Mouse (Mus musculus): Measurements from ENCODE around the gene Trem1.

GRCm38 (mm10) chr17:48213511-48213910, 19.1 kb upstream of the Trem1 start:
- no peak for TF ChIP-seq CTCF (IDR thresholded peaks at IDR 0.05; ENCODE audit: borderline replicate concordance, insufficient read depth, low read depth, low read length)
- no peak for TF ChIP-seq POLR2A (IDR thresholded peaks at IDR 0.05; ENCODE audit: borderline replicate concordance, insufficient read depth, low read length)

Measured in cerebellum, adult 2 months (tissue).